Mouse (Mus musculus): ENCODE measurements around the gene Dmrt1.

The Dmrt1 gene

GRCm38 (mm10) chr19:25569778-25570177 is 64.4 kb downstream of the Dmrt1 start:
- no peak for DNase-seq (ENCODE audit: low read depth)

- DNase-seq (ENCODE audit: low read depth): no peak
These were observed 69.0 kb downstream of the Dmrt1 start for GRCm38 (mm10) chr19:25574431-25574830.

DNA sequence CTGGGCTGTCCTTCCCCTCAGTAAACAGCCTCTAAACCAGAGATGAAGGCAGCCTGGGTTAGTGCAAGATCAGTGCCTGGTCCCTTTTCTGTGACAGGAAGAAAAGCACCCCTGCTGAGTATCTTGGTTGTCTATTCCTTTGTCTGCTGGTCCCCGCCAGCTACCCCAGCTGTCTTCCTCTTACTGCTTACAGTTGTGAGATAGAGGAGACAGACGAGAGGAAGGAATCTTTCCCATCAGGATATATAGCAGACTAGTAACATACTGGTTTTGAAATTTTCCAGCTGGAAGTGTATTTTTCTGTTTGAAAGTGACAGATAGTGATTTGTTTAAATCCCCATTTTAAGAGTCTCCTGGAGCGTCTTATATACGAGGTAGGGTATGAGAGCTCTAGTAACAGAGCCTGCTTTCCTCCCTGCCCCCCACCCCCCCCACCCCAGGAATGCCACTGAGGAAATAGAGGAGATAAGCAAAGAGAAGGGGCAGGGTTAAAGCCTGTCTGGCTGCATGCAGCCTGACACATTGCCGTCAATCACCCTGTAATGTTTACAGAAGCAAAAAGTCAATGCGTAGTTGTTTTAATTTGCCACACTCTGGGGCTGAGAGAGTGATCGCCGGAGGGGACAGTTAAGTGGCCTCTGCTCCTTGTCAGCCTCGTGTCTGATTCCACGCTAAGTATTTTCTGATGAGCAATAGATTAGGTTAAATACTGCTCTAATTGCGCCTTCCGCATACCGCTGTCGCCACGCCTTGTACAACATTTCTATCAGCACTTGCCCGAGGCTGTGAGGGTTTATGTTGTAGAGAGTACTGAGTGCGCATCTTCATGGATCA is 69.8 kb downstream of the Dmrt1 start:
- no peak for DNase-seq (ENCODE audit: low read depth)

DNA sequence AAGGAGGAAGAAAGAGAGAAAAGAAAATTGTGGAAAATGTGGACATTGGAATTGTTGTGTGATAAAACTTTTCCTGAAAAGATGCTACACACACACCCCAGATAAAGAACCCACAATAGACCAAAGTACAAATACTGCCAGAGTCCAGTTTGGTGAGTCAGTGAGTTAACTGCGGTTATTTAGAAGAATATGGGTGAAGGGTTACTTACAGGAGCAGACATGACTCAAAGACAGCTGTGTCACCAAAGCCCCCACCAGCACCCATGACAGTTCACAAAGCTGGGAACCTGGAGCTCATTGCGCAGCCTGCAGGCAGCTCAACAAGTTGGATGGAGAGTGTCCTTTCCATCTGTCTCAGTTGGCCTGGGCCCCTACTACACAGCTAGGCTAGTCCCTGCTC is 72.9 kb downstream of the Dmrt1 start:
- DNase-seq (ENCODE audit: low read depth): no peak

DNA sequence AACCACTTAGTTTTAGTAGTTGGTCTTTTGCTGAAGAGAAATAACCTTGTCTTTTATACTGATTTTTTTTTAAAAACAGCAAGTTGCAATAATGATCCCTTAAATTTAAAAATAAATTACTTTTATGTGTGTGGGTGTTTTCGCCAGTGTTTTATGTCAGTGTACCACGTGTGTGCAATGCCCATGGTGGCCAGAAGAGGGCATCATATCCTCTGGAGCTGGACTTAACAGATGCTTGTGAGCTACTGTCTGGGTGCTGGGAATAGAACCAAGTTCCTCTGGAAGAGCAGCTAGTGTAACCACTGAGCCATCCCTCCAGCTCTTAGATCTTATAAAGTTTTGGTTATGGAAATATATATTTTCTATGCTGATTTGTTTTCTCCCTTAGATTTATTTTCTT is 74.0 kb downstream of the Dmrt1 start:
- no peak for DNase-seq (ENCODE audit: low read depth)

DNA sequence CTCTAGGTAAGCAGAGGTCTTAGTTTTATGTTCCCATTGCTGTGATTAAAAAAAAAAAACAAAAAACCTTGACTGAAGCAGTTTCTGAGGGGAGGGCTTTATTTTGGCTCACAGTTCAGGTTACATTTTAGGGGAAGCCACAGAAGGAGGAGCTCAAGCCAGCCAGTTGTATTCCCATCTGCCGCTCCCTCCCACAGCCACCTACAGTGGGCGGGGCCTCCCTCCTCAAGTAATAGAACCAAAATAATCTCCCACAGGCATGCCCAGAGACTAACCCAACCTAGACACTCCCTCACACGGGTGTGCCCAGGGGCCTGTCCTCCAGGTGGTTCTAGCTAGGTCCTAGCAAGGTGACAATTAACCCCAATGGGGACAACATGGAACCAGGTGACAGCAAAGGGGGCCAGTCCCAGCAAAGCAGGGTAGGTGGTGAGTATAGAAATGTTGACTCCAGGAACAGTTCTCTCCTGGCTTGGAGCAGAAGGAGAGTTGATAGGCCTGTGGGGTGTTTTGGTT is 92.4 kb downstream of the Dmrt1 start:
- DNase-seq (ENCODE audit: low read depth): no peak

DNA sequence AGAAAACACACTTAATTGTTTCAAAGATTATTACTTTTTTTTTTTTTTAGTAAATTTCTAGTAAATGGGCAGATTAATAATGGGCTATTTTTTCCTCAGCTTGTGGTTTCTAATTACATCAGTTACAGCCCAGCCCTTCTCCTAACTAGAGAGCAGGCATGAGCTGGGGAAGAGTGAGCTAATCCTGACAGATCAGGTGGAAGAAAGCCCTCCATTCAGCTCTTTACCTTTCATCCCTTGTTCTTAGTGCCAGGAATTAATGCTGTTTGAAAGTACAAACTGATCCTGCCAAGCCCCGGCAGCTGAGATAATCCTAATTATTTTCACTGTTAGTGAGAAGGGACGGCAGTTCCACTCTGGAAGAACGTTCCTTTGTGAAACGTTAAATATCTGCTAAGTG is 93.2 kb downstream of the Dmrt1 start:
- no peak for DNase-seq (ENCODE audit: low read depth)

DNA sequence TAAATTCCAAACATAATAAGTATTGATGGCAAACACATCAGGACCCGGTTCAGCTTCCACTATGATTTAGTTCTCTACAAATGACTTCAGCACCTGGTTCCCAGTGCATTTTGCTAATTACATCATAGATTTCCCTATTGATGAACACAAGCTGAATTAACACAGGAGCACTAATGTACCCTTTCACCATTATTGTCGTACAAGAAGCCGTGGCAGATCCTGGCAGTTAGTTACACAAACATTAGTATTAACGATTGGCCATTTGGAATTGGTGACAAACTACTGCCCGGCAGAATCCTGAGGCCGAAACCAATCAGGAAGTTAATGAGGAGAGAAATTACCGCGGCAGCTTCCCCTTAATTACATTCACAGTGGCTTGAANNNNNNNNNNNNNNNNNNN is 96.5 kb downstream of the Dmrt1 start:
- DNase-seq (ENCODE audit: low read depth): no peak

DNA sequence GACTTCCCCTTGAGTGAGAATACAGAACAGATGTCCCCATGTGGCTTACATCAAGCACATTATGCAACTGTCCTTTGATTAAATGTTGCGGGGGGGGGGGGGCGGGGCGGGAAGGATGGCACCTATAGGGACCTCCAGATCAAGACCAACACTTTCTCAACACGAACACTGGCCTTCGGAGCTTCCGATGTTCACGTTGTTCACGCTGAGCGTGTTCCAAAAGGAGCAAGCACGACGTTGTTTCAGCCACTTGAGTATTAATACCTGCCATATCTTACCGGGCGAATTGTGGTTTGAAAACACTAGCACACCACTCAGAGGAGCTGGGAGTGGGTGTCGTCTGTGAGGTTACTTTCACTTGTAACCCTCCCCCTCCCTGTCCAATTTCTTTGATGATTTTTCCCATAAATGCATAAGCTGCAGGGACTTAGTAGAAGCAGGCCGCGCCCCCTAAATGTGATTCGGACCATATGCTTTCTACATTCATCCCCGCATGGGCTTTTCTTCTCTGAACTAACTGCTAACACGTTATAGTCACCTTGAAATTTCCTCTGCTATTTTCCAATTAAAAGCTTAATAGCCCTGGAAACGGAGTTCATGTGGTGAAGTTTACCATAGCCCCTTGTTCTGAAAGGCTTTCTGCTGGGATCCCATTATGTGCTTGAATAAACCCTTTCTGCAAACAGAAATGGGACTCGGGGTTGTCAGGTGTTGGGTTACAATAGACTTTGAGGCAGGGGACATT is 102.2 kb downstream of the Dmrt1 start:
- no peak for DNase-seq (ENCODE audit: low read depth)

DNA sequence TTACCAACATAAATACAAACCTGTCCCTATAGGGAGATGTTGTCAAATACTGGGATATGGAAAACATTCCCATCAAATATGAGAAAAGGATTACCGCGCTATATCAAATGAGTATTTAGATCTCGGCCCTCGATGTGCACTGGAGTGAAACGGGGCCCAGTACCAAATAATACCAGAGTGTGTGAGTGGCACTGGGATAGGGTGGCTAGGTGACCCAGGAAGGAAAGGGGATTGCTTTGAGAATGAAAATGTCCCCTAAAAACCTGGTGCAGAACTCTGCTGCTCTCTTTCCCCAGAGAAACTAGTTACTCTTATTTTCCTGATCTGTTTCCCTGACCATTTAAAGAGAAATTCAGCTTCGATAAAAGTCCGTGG is 102.8 kb downstream of the Dmrt1 start:
- DNase-seq (ENCODE audit: low read depth): no peak

DNA sequence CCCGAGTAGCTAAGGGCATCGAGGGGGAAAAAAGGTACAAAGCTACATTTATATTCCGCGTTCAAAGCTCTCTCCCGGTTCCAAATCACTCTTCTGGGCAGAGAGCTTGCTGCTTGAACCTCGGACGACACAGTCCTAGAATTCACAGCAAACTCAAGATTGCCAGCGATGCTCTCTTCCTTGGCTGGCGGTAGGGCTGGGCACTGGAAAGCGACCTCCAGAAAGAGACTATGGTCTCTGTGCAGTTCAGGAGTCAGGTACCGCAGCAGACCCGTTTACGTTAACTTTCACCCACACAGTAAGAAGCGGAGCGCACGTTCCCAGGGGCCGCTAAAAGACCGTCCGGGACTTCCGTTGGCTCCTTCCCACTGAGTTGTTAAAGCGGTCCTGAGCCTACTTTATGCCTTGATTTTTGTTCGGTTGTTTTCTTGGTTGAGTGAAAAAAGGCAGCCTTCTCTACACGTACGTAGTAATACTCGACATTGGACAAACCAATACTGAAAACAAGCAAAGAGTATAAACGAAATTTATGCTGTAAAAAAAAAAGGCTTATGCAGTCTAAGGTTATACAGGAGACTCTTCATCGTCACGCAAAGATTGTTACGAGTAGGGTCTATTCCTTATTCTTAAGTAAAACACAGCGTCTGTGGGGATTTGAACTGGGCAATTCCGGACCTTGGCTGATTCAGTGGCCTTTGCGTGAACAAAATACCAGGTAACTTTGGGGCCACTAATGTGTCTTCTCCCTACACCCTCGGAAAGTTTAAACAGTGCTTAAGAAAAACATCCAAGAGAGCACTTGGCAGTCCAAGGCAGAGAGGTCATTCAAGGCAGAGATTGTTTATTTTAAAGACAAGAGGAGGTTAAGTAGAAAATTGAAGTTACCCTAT is 103.8 kb downstream of the Dmrt1 start:
- no peak for DNase-seq (ENCODE audit: low read depth)

GRCm38 (mm10) chr19:25610015-25610410 is 104.6 kb downstream of the Dmrt1 start, which contains the start of gene Dmrt3:
Dmrt3 (plus strand) TSS chr19:25610301.
- DNase-seq (ENCODE audit: low read depth): no peak

DNA sequence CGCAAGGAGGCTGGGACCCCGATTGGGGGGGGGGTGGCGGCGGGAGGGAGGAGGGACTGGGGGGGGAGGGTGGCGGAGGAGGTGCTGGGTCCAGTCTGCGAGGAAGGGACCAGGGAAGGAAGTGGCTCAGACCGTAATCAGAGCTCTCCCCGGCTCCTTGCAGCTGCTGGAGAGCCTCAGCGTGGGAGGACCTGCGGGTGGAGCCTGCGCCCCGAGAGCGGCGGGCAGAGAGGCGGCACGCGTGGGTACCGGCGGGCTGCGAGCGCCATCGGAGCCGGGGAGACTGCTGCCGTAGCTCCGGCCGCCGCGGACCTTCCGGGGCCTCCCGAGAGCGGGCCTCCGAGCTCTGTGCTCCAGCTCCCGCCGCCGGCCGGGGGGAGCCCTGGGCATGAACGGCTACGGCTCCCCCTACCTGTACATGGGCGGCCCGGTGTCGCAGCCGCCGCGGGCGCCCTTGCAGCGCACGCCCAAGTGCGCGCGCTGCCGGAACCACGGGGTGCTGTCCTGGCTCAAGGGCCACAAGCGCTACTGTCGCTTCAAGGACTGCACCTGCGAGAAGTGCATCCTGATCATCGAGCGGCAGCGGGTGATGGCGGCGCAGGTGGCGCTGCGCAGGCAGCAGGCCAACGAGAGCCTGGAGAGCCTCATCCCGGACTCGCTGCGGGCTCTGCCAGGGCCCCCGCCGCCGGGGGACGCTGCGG is 105.1 kb downstream of the Dmrt1 start:
- no peak for DNase-seq (ENCODE audit: low read depth)

- no peak for DNase-seq (ENCODE audit: low read depth)
These were observed 105.7 kb downstream of the Dmrt1 start for GRCm38 (mm10) chr19:25611116-25611515.

DNA sequence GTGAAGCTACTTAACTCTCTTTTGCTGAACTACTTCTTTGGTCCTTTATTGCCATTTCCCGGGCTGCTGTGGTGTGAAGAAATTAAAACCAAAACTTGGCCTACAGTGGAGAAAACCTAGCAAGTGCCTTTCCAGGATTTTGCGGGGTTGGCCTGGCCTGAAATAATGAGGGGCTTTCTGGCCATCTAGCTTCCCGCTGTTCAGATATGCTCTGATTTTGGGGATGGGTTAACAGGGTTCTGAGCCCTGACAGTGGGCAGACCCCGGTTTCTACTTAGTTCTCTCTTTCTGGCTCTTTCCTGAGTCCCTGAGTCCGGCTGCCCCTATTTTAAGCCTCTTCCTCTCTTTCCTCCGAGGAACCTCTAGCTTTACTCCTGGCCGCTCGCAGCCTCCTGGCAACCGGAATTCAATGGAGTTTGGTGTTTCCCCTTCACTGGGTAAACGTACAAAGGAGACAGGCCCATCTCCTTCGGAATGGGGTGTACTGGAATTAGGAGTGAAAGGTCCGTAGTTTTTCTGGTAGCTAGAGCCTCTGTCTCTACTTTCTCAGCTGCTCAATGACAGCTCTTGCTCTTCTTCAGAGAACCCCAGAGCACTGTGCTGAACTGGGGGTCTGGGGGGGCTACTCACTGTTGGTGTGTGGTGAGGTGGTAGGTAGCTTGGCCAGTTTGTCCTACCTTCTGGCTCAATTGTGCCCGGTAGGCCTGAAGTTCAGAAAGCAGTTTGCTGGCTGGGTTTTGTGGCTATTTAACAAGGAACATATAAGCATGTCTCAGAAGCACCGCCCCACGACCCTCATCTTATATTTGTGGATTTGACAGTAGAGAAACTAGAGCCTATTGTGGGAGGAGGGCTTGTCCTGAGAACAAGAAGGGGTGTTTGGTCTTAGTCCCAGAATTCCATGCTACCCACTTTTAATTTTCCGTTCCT is 106.7 kb downstream of the Dmrt1 start:
- DNase-seq (ENCODE audit: low read depth): no peak

GRCm38 (mm10) chr19:25612806-25613295 is 107.4 kb downstream of the Dmrt1 start:
- no peak for DNase-seq (ENCODE audit: low read depth)

DNA sequence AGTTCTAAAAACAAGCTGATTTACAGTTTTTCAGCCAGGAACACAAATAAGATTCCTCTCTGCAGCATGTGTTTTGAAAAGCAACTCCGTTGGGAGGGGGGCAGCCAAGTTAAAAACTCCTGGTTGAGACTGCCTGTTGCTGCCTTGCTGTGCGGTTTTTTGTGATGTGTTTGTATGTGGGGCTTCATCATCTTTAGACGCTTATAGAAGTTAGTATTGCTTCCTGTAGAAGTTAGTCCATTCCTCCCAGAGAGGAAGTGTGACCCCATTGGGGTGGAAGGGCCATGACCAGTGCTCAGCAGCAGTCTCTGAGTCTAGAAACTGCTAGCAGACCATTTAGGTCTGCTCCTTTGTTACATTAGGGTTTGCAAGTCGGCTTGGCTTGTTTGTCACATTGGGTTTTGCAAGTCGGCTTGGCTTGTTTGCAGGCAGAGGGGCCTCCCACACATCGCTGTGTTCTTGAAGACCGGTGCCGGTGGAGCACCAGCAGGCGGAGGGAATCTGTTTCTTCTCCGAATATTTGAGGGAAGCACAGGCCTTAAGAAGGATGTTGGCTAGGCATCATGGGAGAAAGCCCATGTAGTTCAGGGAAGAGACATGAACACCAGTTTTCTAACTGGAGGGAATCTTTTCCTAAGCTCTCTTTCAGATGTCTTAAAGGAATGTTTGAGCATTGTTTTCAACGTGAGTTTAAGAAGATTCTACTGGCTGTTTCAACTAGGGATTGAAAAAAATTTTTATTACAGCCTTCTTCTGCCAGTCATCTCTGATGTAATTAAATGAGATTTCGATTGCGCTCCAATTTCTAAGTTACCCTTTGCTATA is 108.3 kb downstream of the Dmrt1 start:
- no peak for DNase-seq (ENCODE audit: low read depth)

DNA sequence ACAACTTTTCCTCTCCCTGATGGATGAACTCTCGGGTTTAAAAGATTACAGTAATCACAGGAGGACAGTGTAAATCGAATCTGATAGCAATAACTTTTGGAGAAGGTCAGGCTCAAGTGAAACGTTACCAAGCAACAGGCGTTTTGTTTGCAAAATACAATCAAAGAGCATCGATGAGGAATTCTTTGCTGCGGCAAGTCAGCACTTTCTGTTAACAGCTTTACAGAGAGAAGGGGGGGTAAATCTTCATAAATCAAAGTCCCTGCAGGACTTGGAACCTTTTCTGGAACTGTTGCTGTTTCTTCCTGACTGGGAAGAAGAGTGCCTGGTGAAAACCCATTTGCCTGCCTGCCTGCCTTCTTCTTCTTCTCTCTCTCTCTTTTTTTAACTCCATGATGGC is 110.5 kb downstream of the Dmrt1 start:
- no peak for DNase-seq (ENCODE audit: low read depth)
